ENCODE assay signal across 20 mouse cellular contexts in the genomic region with DNA sequence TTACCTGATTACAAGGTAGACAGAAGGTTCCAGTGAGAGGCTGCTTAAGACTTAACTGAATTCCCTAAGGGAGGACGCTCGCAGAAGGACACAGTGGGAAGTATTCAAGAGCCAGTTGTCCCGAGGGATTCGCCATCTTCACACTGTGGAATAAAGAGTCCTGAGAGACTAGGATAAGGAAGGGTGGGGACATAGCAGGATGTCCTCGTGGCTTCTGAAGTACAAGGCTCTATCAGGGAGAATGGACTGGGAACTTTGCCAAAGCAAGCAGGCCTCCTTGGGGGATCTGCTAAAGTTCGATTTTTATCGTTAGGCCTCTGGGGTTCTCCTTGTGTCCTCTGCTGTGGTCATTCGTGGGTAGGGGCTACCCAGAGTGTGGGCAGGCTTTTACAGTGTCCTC. TPM values are rescaled to one million over a fixed set of nuclear protein-coding genes. Genes with fewer than 3 reads are reported as not detected.
DNase-seq lines count a peak whose midpoint lies in the region; ATAC-seq lines count a peak whose summit lies in the region.
"Had no signal": no experiment of that assay in that cellular context is flagged by ENCODE, and none has a peak within 500 bp of the region (broad histone marks: within the 10 kb centered on the region; RNA-seq: fewer than 3 reads in every experiment).

No protein-coding gene starts in this region.

- no peaks in the 10 kb centered on the region for H3K36me3 ChIP-seq in heart, embryonic 11.5 days (ENCODE audit: control insufficient read depth, insufficient read depth, low read length)
- H3K36me3 ChIP-seq in kidney, embryonic 14.5 days (ENCODE audit: control insufficient read depth, insufficient read depth, low read length) = peaks cover 6% of the 10 kb centered on the region; the same call in 1 of the 2 replicates
- H3K36me3 ChIP-seq in intestine, embryonic 16.5 days (ENCODE audit: control insufficient read depth, insufficient read depth, low read length) = peaks cover 3% of the 10 kb centered on the region; the same call in 1 of the 2 replicates
- H3K36me3 ChIP-seq: G1E; limb, embryonic 10.5 days; midbrain, embryonic 13.5 days; neural tube, embryonic 12.5 days had no signal

- H3K27me3 ChIP-seq in heart, embryonic 11.5 days (ENCODE audit: control insufficient read depth, insufficient read depth, low read length) = no peaks in the 10 kb centered on the region
- H3K27me3 ChIP-seq in kidney, embryonic 14.5 days (ENCODE audit: control insufficient read depth, insufficient read depth, low read length) = no peaks in the 10 kb centered on the region
- H3K27me3 ChIP-seq in intestine, embryonic 16.5 days (replicated peaks; ENCODE audit: control insufficient read depth, insufficient read depth, low read length) = no peaks in the 10 kb centered on the region
- H3K27me3 ChIP-seq: midbrain, embryonic 13.5 days; neural tube, embryonic 12.5 days had no signal

- H3K9ac ChIP-seq in heart, embryonic 11.5 days (ENCODE audit: low read depth, low read length) = no peak overlapping the region
- H3K9ac ChIP-seq in kidney, embryonic 14.5 days (ENCODE audit: low read depth, low read length) = no peak overlapping the region
- H3K9ac ChIP-seq in intestine, embryonic 16.5 days (ENCODE audit: low read depth, low read length) = no peak overlapping the region
- H3K9ac ChIP-seq: liver, postnatal 0 days; midbrain, embryonic 13.5 days; neural tube, embryonic 12.5 days had no signal

- H3K9me3 ChIP-seq in heart, embryonic 11.5 days (replicated peaks; ENCODE audit: control insufficient read depth, low read length) = no peaks in the 10 kb centered on the region
- H3K9me3 ChIP-seq in kidney, embryonic 14.5 days (ENCODE audit: control insufficient read depth, low read length) = no peaks in the 10 kb centered on the region
- H3K9me3 ChIP-seq in intestine, embryonic 16.5 days (ENCODE audit: control insufficient read depth, low read length) = no peaks in the 10 kb centered on the region
- H3K9me3 ChIP-seq: G1E; limb, embryonic 10.5 days; midbrain, embryonic 13.5 days; neural tube, embryonic 12.5 days had no signal

- H3K4me1 ChIP-seq in heart, embryonic 11.5 days (ENCODE audit: control insufficient read depth, insufficient read depth, low read length) = no peaks in the 10 kb centered on the region; the same call in 1 of the 2 replicates
- H3K4me1 ChIP-seq in kidney, embryonic 14.5 days (ENCODE audit: control insufficient read depth, insufficient read depth, low read length) = no peaks in the 10 kb centered on the region
- peaks cover 4% of the 10 kb centered on the region; the same call in 1 of the 2 replicates for H3K4me1 ChIP-seq in intestine, embryonic 16.5 days (ENCODE audit: control insufficient read depth, insufficient read depth, low read length)
- H3K4me1 ChIP-seq: limb, embryonic 10.5 days; midbrain, embryonic 13.5 days; neural tube, embryonic 12.5 days had no signal

- ATAC-seq in heart, embryonic 11.5 days (replicated peaks; ENCODE audit: insufficient number of reproducible peaks, low FRiP score, low TSS enrichment) = no peak
- no peak for ATAC-seq in kidney, embryonic 14.5 days (ENCODE audit: low FRiP score, low TSS enrichment)
- ATAC-seq in intestine, embryonic 16.5 days = peak; percentile 84
- ATAC-seq: liver, postnatal 0 days; midbrain, embryonic 13.5 days had no signal

- no peak overlapping the region for H3K4me3 ChIP-seq in heart, embryonic 11.5 days (ENCODE audit: low read depth, low read length)
- no peak overlapping the region for H3K4me3 ChIP-seq in kidney, embryonic 14.5 days (ENCODE audit: low read length)
- no peak overlapping the region for H3K4me3 ChIP-seq in intestine, embryonic 16.5 days (ENCODE audit: low read length)
- H3K4me3 ChIP-seq: layer of hippocampus, adult 2 months; limb, embryonic 10.5 days; midbrain, embryonic 13.5 days; neural tube, embryonic 12.5 days had no signal

- DNase-seq in heart, adult 18-20 months = peak; percentile 17 to 56
- peak; percentile 27 for DNase-seq in kidney, postnatal 14 days
- peak; percentile 59 for DNase-seq in lung, postnatal 25 days (ENCODE audit: low spot score)
- no peak for DNase-seq in cerebellum, adult 11 months
- no peak for DNase-seq in ovary, adult 18-20 months (ENCODE audit: low spot score)
- DNase-seq: adrenal gland, postnatal 14 days; cerebellum, adult 18-20 months; cerebellum, postnatal 25 days; embryo, embryonic 11 days; liver, postnatal 0 days; right cerebral cortex, adult 18-20 months had no signal

- WGBS in heart, embryonic 11.5 days (ENCODE audit: insufficient replicate concordance) = 54% methylated on average over 8 of the region's 8 CpGs
- WGBS in kidney, embryonic 14.5 days = 68% methylated on average over 8 of the region's 8 CpGs
- 62% methylated on average over 8 of the region's 8 CpGs for WGBS in intestine, embryonic 16.5 days

- no peak overlapping the region for H3K4me2 ChIP-seq in heart, embryonic 11.5 days
- no peak overlapping the region for H3K4me2 ChIP-seq in kidney, embryonic 14.5 days (replicated peaks; ENCODE audit: low read depth, low read length)
- H3K4me2 ChIP-seq in intestine, embryonic 16.5 days (ENCODE audit: low read depth, low read length) = no peak overlapping the region
- H3K4me2 ChIP-seq: midbrain, embryonic 13.5 days; neural tube, embryonic 12.5 days had no signal

- H3K27ac ChIP-seq in heart, embryonic 11.5 days (ENCODE audit: low read depth, low read length) = no peak overlapping the region
- no peak overlapping the region for H3K27ac ChIP-seq in kidney, embryonic 14.5 days (ENCODE audit: low read depth, low read length)
- H3K27ac ChIP-seq in intestine, embryonic 16.5 days (ENCODE audit: low read length) = no peak overlapping the region
- H3K27ac ChIP-seq: layer of hippocampus, adult 2 months; limb, embryonic 10.5 days; midbrain, embryonic 13.5 days; neural tube, embryonic 12.5 days; stomach, postnatal 0 days had no signal

RNA-seq across cellular contexts. Expression of gene Dhx36, which starts 59.7 kb away (rescaled TPM):
- total RNA-seq in heart, adult 18-20 months (2021) = 10 to 100 TPM; 15.3 to 18.4 TPM
- polyA plus RNA-seq in heart, embryonic 11.5 days (2014; fragmentation: Nextera tagmentation; extraction: Ambion mirVana) = 27.0 and 27.7 TPM in 2 replicates
- 44.1 and 45.0 TPM in 2 replicates for polyA plus RNA-seq in kidney, embryonic 14.5 days (2014; fragmentation: Nextera tagmentation; extraction: Ambion mirVana)
- polyA plus RNA-seq in intestine, embryonic 16.5 days (2015; fragmentation: Nextera tagmentation; extraction: Ambion mirVana) = 8.2 and 10.4 TPM in 2 replicates

Comparison
In these comparisons a context has a peak if more than half of its experiments do, and no peak if none do; other contexts are left out.
1. DNase-seq: peak in heart, adult 18-20 months (2 of 2), kidney, postnatal 14 days (single experiment) and lung, postnatal 25 days (single experiment); none in cerebellum, adult 11 months (single experiment) and ovary, adult 18-20 months (single experiment).